Mouse (Mus musculus) intestine, embryonic 16.5 days (tissue): ENCODE measurements around the gene Fgfr2. TPM values are rescaled to one million over a fixed set of nuclear protein-coding genes. Genes with fewer than 3 reads are reported as not detected.

Source experiments
- ATAC-seq: fragments of 200-750 bp; cut with Nextera tagmentation; 2 replicates; pipeline ENCODE4 v1.8.0; 2017; ENCODE audit warnings: moderate TSS enrichment, moderate library complexity
- H3K27ac ChIP-seq: fragments of 300-500 bp; sonication (generic); 2 replicates; pipeline ENCODE4 v1.5.1; 2014; ENCODE audit warnings: mild to moderate bottlenecking, low read length
- H3K27me3 ChIP-seq: fragments of 300-500 bp; sonication (generic); replicated peaks from 2 replicates; pipeline ENCODE4 v1.6.1; 2014; ENCODE audit warnings: low read length, control low read depth, mixed read lengths; ENCODE audit not compliant: control insufficient read depth, insufficient read depth
- H3K36me3 ChIP-seq: fragments of 300-500 bp; sonication (generic); 2 replicates; pipeline ENCODE4 v1.6.1; 2014; ENCODE audit warnings: low read length, control low read depth; ENCODE audit not compliant: control insufficient read depth, insufficient read depth
- H3K4me1 ChIP-seq: fragments of 300-500 bp; sonication (generic); 2 replicates; pipeline ENCODE4 v1.6.1; 2014; ENCODE audit warnings: low read length, control low read depth, mixed read lengths; ENCODE audit not compliant: control insufficient read depth, insufficient read depth
- H3K4me2 ChIP-seq: fragments of 300-500 bp; sonication (generic); 2 replicates; pipeline ENCODE4 v1.6.1; 2014; ENCODE audit warnings: low read depth, low read length, control low read depth
- H3K4me3 ChIP-seq: fragments of 300-500 bp; sonication (generic); 2 replicates; pipeline ENCODE4 v1.5.1; 2014; ENCODE audit warnings: mild to moderate bottlenecking, low read length
- H3K9ac ChIP-seq: fragments of 300-500 bp; sonication (generic); 2 replicates; pipeline ENCODE4 v1.6.1; 2014; ENCODE audit warnings: low read depth, low read length
- H3K9me3 ChIP-seq: fragments of 300-500 bp; sonication (generic); 2 replicates; pipeline ENCODE4 v1.6.1; 2016; ENCODE audit warnings: low read length, control low read depth; ENCODE audit not compliant: control insufficient read depth
- WGBS: fragments of 180-500 bp; shearing (Covaris S2); extraction: QIAGEN DNeasy Blood & Tissue Kit; methylation state at CpG from one replicate; pipeline ENCODE4 v1.1.7; 2014; 5-methylcytosine and 5-hydroxymethylcytosine counted together
- polyA plus RNA-seq: library from polyadenylated mRNA; unstranded; fragments of >200 nt; fragmentation: Nextera tagmentation; extraction: Ambion mirVana; gene quantifications from 2 replicates; pipeline ENCODE4 v1.2.1, GENCODE M21; 2015

Gene Fgfr2
- polyA plus RNA-seq, 1 experiment from 2014 or later: 47.3 TPM

- no peak for ATAC-seq
- H3K27me3 ChIP-seq: no peaks in the 10 kb centered on the region
- no peaks in the 10 kb centered on the region for H3K9me3 ChIP-seq
- H3K9ac ChIP-seq: no peak overlapping the region
- H3K4me3 ChIP-seq: no peak overlapping the region
- H3K4me2 ChIP-seq: no peak overlapping the region
- WGBS: 77% methylated on average over 4 of the region's 4 CpGs
- no peak overlapping the region for H3K27ac ChIP-seq
- no peaks in the 10 kb centered on the region for H3K36me3 ChIP-seq
- peaks cover 52% of the 10 kb centered on the region for H3K4me1 ChIP-seq
Measured at GRCm38 (mm10) chr7:133027930-133028329, 95.2 kb downstream of the Fgfr2 start.

- Histone ChIP-seq H3K27ac (no peak overlapping the region), H3K27me3 (no peaks in the 10 kb centered on the region), H3K9me3 (no peaks in the 10 kb centered on the region), H3K36me3 (no peaks in the 10 kb centered on the region), H3K4me2 (no peak overlapping the region), H3K9ac (no peak overlapping the region), H3K4me3 (no peak overlapping the region), H3K4me1 (peaks cover 52% of the 10 kb centered on the region)
- 32% methylated on average over 1 of the region's 1 CpGs for WGBS
- ATAC-seq: no peak
Measured at GRCm38 (mm10) chr7:133024694-133025093, 98.5 kb downstream of the Fgfr2 start.

- no peak overlapping the region for H3K9ac ChIP-seq
- H3K27ac ChIP-seq: no peak overlapping the region; the same call in 1 of the 2 replicates
- no peak for ATAC-seq
- no peaks in the 10 kb centered on the region for H3K9me3 ChIP-seq
- 42% methylated on average over 6 of the region's 6 CpGs for WGBS
- H3K4me3 ChIP-seq: no peak overlapping the region
- H3K4me2 ChIP-seq: no peak overlapping the region
- H3K36me3 ChIP-seq: no peaks in the 10 kb centered on the region
- no peaks in the 10 kb centered on the region for H3K27me3 ChIP-seq
- H3K4me1 ChIP-seq: peaks cover 50% of the 10 kb centered on the region
Measured at GRCm38 (mm10) chr7:133019481-133020020, 103.6 kb downstream of the Fgfr2 start.

- H3K27ac ChIP-seq: no peak overlapping the region
- H3K9ac ChIP-seq: no peak overlapping the region
- H3K4me3 ChIP-seq: no peak overlapping the region
- 80% methylated on average over 7 of the region's 7 CpGs for WGBS
- H3K27me3 ChIP-seq: no peaks in the 10 kb centered on the region
- no peaks in the 10 kb centered on the region for H3K36me3 ChIP-seq
- H3K9me3 ChIP-seq: no peaks in the 10 kb centered on the region
- no peak for ATAC-seq
- H3K4me1 ChIP-seq: peaks cover 54% of the 10 kb centered on the region
- H3K4me2 ChIP-seq: no peak overlapping the region
Measured at GRCm38 (mm10) chr7:133018961-133019360, 104.2 kb downstream of the Fgfr2 start.

GRCm38 (mm10) chr7:133015416-133016070 lies 107.6 kb downstream of the Fgfr2 start:
- Histone ChIP-seq H3K27me3 (no peaks in the 10 kb centered on the region), H3K4me3 (no peak overlapping the region), H3K36me3 (no peaks in the 10 kb centered on the region), H3K27ac (peak overlapping the region; percentile 46), H3K9ac (no peak overlapping the region; the same call in 1 of the 2 replicates), H3K4me2 (no peak overlapping the region), H3K9me3 (no peaks in the 10 kb centered on the region), H3K4me1 (peaks cover 75% of the 10 kb centered on the region)
- no peak for ATAC-seq
- 45% methylated on average over 7 of the region's 7 CpGs for WGBS

- Histone ChIP-seq H3K9ac (no peak overlapping the region), H3K27ac (no peak overlapping the region), H3K27me3 (no peaks in the 10 kb centered on the region), H3K4me1 (peaks cover 74% of the 10 kb centered on the region), H3K4me3 (no peak overlapping the region), H3K4me2 (no peak overlapping the region), H3K9me3 (no peaks in the 10 kb centered on the region), H3K36me3 (0 out of 2 replicates have a peak, but pooled peaks cover 4% of the 10 kb centered on the region)
- 92% methylated on average over 14 of the region's 14 CpGs for WGBS
- no peak for ATAC-seq
Measured at GRCm38 (mm10) chr7:133014631-133015030, 108.5 kb downstream of the Fgfr2 start.

GRCm38 (mm10) chr7:133013923-133014322 lies 109.2 kb downstream of the Fgfr2 start:
- Histone ChIP-seq H3K4me3 (no peak overlapping the region), H3K4me1 (peaks cover 71% of the 10 kb centered on the region), H3K9me3 (no peaks in the 10 kb centered on the region), H3K27me3 (no peaks in the 10 kb centered on the region), H3K27ac (no peak overlapping the region; the same call in 1 of the 2 replicates), H3K36me3 (0 out of 2 replicates have a peak, but pooled peaks cover 5% of the 10 kb centered on the region), H3K4me2 (no peak overlapping the region), H3K9ac (no peak overlapping the region)
- no peak for ATAC-seq
- 90% methylated on average over 10 of the region's 10 CpGs for WGBS

- Histone ChIP-seq H3K9me3 (no peaks in the 10 kb centered on the region), H3K27ac (peak overlapping the region; percentile 26), H3K9ac (no peak overlapping the region), H3K4me3 (no peak overlapping the region), H3K36me3 (0 out of 2 replicates have a peak, but pooled peaks cover 5% of the 10 kb centered on the region), H3K27me3 (no peaks in the 10 kb centered on the region), H3K4me1 (peaks cover 74% of the 10 kb centered on the region), H3K4me2 (no peak overlapping the region)
- no peak for ATAC-seq
- 37% methylated on average over 14 of the region's 14 CpGs for WGBS
Measured at GRCm38 (mm10) chr7:133012637-133013366, 110.3 kb downstream of the Fgfr2 start.

- ATAC-seq: no peak
- Histone ChIP-seq H3K4me3 (no peak overlapping the region), H3K36me3 (0 out of 2 replicates have a peak, but pooled peaks cover 5% of the 10 kb centered on the region), H3K9ac (no peak overlapping the region), H3K27ac (no peak overlapping the region), H3K4me2 (no peak overlapping the region), H3K9me3 (no peaks in the 10 kb centered on the region), H3K27me3 (no peaks in the 10 kb centered on the region), H3K4me1 (peaks cover 82% of the 10 kb centered on the region)
- WGBS: 36% methylated on average over 4 of the region's 4 CpGs
Measured at GRCm38 (mm10) chr7:133011611-133012010, 111.5 kb downstream of the Fgfr2 start.
